Comparison of ENCODE assay signal across 12 mouse cellular contexts in genomic region chr9:21309150-21309741, GRCm38 (mm10). TPM values are rescaled to one million over a fixed set of nuclear protein-coding genes. Genes with fewer than 3 reads are reported as not detected.
DNase-seq lines count a peak whose midpoint lies in the region; ATAC-seq and TF ChIP-seq lines count a peak whose summit lies in the region.
"Had no signal": no experiment of that assay in that cellular context is flagged by ENCODE, and none has a peak within 500 bp of the region (broad histone marks: within the 10 kb centered on the region; RNA-seq: fewer than 3 reads in every experiment).

No protein-coding gene starts in this region.

- TF ChIP-seq RAD21 in CH12.LX (IDR thresholded peaks at IDR 0.05; ENCODE audit: low read depth, low read length) = no peak

- peak; percentile 55 for TF ChIP-seq POLR2A in CH12.LX (IDR thresholded peaks at IDR 0.05; ENCODE audit: low read depth, low read length)

- H3K36me3 ChIP-seq in hindbrain, embryonic 16.5 days (ENCODE audit: control insufficient read depth, insufficient read depth, low read length) = no peaks in the 10 kb centered on the region
- no peaks in the 10 kb centered on the region for H3K36me3 ChIP-seq in hindbrain, embryonic 14.5 days (replicated peaks; ENCODE audit: control insufficient read depth, insufficient read depth)
- H3K36me3 ChIP-seq in CH12.LX (replicated peaks in 1 of 2; ENCODE audit: control insufficient read depth in 1 of 2, insufficient read depth in 1 of 2, low read length in 1 of 2) = no peaks in the 10 kb centered on the region
- H3K36me3 ChIP-seq in hindbrain, embryonic 11.5 days (ENCODE audit: control insufficient read depth, insufficient read depth, low read length) = no peaks in the 10 kb centered on the region

- TF ChIP-seq CTCF in CH12.LX (conservative IDR thresholded peaks at IDR 0.05 in 1 of 2, IDR thresholded peaks at IDR 0.05 in 1 of 2; ENCODE audit: low read depth in 2 of 2, low read length in 2 of 2) = no peak

- H3K4me1 ChIP-seq in hindbrain, embryonic 16.5 days (ENCODE audit: control insufficient read depth, insufficient read depth, low read depth, low read length) = no peaks in the 10 kb centered on the region
- no peaks in the 10 kb centered on the region for H3K4me1 ChIP-seq in hindbrain, embryonic 14.5 days (replicated peaks; ENCODE audit: control insufficient read depth, insufficient read depth, low read length)
- H3K4me1 ChIP-seq in CH12.LX (ENCODE audit: control insufficient read depth in 1 of 2, insufficient read depth in 2 of 2) = peaks cover 8 to 19% of the 10 kb centered on the region in 2 experiments
- no peaks in the 10 kb centered on the region for H3K4me1 ChIP-seq in hindbrain, embryonic 11.5 days (replicated peaks; ENCODE audit: control insufficient read depth, insufficient read depth, low read length)

- in situ Hi-C loops in CH12.LX (cut with MboI; ENCODE audit: low pct_ligation_motif_present, low pct_unique_long_range_greater_than_20kb, low sequenced_read_pairs) = no loop called here

- H3K4me2 ChIP-seq in hindbrain, embryonic 16.5 days (ENCODE audit: low read length) = no peak overlapping the region
- H3K4me2 ChIP-seq in hindbrain, embryonic 14.5 days (replicated peaks) = no peak overlapping the region
- H3K4me2 ChIP-seq in CH12.LX (ENCODE audit: insufficient read depth, low read depth, poor library complexity, severe bottlenecking) = peak overlapping the region; percentile 73
- no peak overlapping the region for H3K4me2 ChIP-seq in hindbrain, embryonic 11.5 days (replicated peaks; ENCODE audit: low read depth, low read length)

- H3K27me3 ChIP-seq in hindbrain, embryonic 16.5 days (replicated peaks; ENCODE audit: control insufficient read depth, insufficient read depth, low read length) = peaks cover 3% of the 10 kb centered on the region
- H3K27me3 ChIP-seq in hindbrain, embryonic 14.5 days (ENCODE audit: control insufficient read depth, insufficient read depth, low read length) = peaks cover 19% of the 10 kb centered on the region
- no peaks in the 10 kb centered on the region for H3K27me3 ChIP-seq in CH12.LX (replicated peaks)
- peaks cover 10% of the 10 kb centered on the region for H3K27me3 ChIP-seq in hindbrain, embryonic 11.5 days (ENCODE audit: control insufficient read depth, insufficient read depth, low read length)
- H3K27me3 ChIP-seq: Patski had no signal

- H3K9ac ChIP-seq in hindbrain, embryonic 16.5 days (ENCODE audit: low read depth, low read length) = no peak overlapping the region
- no peak overlapping the region for H3K9ac ChIP-seq in hindbrain, embryonic 14.5 days
- H3K9ac ChIP-seq in CH12.LX (ENCODE audit: insufficient read depth, low read depth) = peak overlapping the region; percentile 20
- no peak overlapping the region for H3K9ac ChIP-seq in hindbrain, embryonic 11.5 days (ENCODE audit: low read depth, low read length)

- no peaks in the 10 kb centered on the region; the same call in 1 of the 2 replicates for H3K9me3 ChIP-seq in hindbrain, embryonic 16.5 days (ENCODE audit: control insufficient read depth, low read length)
- H3K9me3 ChIP-seq in hindbrain, embryonic 14.5 days (ENCODE audit: control insufficient read depth, low read length) = 0 out of 2 replicates have a peak, but pooled peaks cover 4% of the 10 kb centered on the region
- no peaks in the 10 kb centered on the region for H3K9me3 ChIP-seq in CH12.LX (replicated peaks; ENCODE audit: low read length)
- H3K9me3 ChIP-seq in hindbrain, embryonic 11.5 days (ENCODE audit: control insufficient read depth, low read length) = no peaks in the 10 kb centered on the region

- H3K79me2 ChIP-seq in CH12.LX (replicated peaks; ENCODE audit: control insufficient read depth, extremely low read depth, insufficient read depth, poor library complexity, severe bottlenecking) = no peaks in the 10 kb centered on the region

- DNase-seq in hindbrain, embryonic 14.5 days (ENCODE audit: low spot score) = no peak
- peak; percentile 81 for DNase-seq in CH12.LX (ENCODE audit: extremely low read depth)
- DNase-seq in adrenal gland, adult 2 months = no peak
- DNase-seq in adrenal gland, postnatal 14 days = no peak
- DNase-seq in hindbrain, embryonic 11.5 days (ENCODE audit: low spot score) = no peak
- DNase-seq: cerebellum, postnatal 36 days; gastrocnemius, adult 2 months; lung, adult 2 months had no signal

- WGBS in hindbrain, embryonic 16.5 days = 64% methylated on average over 15 of the region's 15 CpGs
- WGBS in hindbrain, embryonic 14.5 days = 76% methylated on average over 15 of the region's 15 CpGs
- WGBS in hindbrain, embryonic 11.5 days = 73% methylated on average over 15 of the region's 15 CpGs

- TF ChIP-seq EP300 in CH12.LX (IDR thresholded peaks at IDR 0.05; ENCODE audit: low read length) = no peak

- no peak overlapping the region for H3K4me3 ChIP-seq in hindbrain, embryonic 16.5 days (ENCODE audit: low read length)
- H3K4me3 ChIP-seq in hindbrain, embryonic 14.5 days (replicated peaks; ENCODE audit: low read length) = no peak overlapping the region
- H3K4me3 ChIP-seq in CH12.LX (replicated peaks in 1 of 3; ENCODE audit: low read depth in 2 of 3, low read length in 2 of 3, poor library complexity in 1 of 3) = peak overlapping the region in 2 of 3 experiments; percentile 43 to 48
- H3K4me3 ChIP-seq in hindbrain, embryonic 11.5 days (ENCODE audit: low read depth, low read length) = no peak overlapping the region
- H3K4me3 ChIP-seq: gastrocnemius, adult 2 months had no signal

- H3K27ac ChIP-seq in hindbrain, embryonic 16.5 days (ENCODE audit: low read depth, low read length) = no peak overlapping the region
- H3K27ac ChIP-seq in hindbrain, embryonic 14.5 days = no peak overlapping the region
- H3K27ac ChIP-seq in CH12.LX (ENCODE audit: insufficient read depth, low read depth) = peak overlapping the region; percentile 10; the same call in 1 of the 2 replicates
- H3K27ac ChIP-seq in hindbrain, embryonic 11.5 days (ENCODE audit: low read depth, low read length) = no peak overlapping the region
- H3K27ac ChIP-seq: gastrocnemius, adult 2 months had no signal

- 0 out of 2 replicates have a peak, but pooled peaks have one; percentile 26 for ATAC-seq in hindbrain, embryonic 16.5 days
- ATAC-seq in hindbrain, embryonic 14.5 days (ENCODE audit: low FRiP score) = no peak
- ATAC-seq in erythroblast, adult 5-6 weeks (replicated peaks; ENCODE audit: low FRiP score, poor library complexity, severe bottlenecking) = peak; percentile 69
- peak; percentile 83 for ATAC-seq in megakaryocyte-erythroid progenitor cell, adult 5-6 weeks (replicated peaks; ENCODE audit: low FRiP score, low TSS enrichment, poor library complexity, severe bottlenecking)
- no peak for ATAC-seq in hindbrain, embryonic 11.5 days (ENCODE audit: low FRiP score)
- ATAC-seq: Patski had no signal

- dilution Hi-C loops in CH12.LX (cut with MboI; ENCODE audit: extremely low pct_ligation_motif_present, extremely low pct_unique_long_range_greater_than_20kb, low sequenced_read_pairs) = no loop called here

RNA-seq across cellular contexts. Expression of gene Ap1m2, which starts 2.9 kb away (rescaled TPM):
- 2.8 and 2.9 TPM in 2 replicates for polyA plus RNA-seq in hindbrain, embryonic 16.5 days (2015; fragmentation: Nextera tagmentation; extraction: Ambion mirVana)
- 1.8 and 2.2 TPM in 2 replicates for polyA plus RNA-seq in hindbrain, embryonic 14.5 days (2014; fragmentation: Nextera tagmentation; extraction: Ambion mirVana)
- total RNA-seq in CH12.LX (2012; rRNA removed) (1.4 and 2.6 TPM in 2 replicates), CH12.LX (2014; rRNA removed) (0.51 TPM in 2 replicates)
- 0.29 and 0.51 TPM in 2 replicates for polyA plus RNA-seq in CH12.LX (2012; ENCODE audit: insufficient read length, low read depth)
- total RNA-seq in erythroblast, adult 5-6 weeks (2015; ENCODE audit: low replicate concordance) = 0.58 TPM in 1 of 2 replicates, not detected in the other
- not detected in 2 replicates for total RNA-seq in erythroblast, adult 5-6 weeks (2017; ENCODE audit: low replicate concordance)
- total RNA-seq in megakaryocyte-erythroid progenitor cell, adult 5-6 weeks (2014; fragmentation: Nextera tagmentation) = 0.42 TPM in 1 of 2 replicates, not detected in the other
- not detected in 2 replicates for total RNA-seq in megakaryocyte-erythroid progenitor cell, adult 5-6 weeks (2017)
- not detected for total RNA-seq in adrenal gland, adult 2 months (2021)
- not detected in 2 replicates for polyA plus RNA-seq in adrenal gland, adult 2 months (2012; rRNA removed)
- not detected in 2 replicates for total RNA-seq in adrenal gland, postnatal 14 days (2021)
- polyA plus RNA-seq in hindbrain, embryonic 11.5 days (2014; fragmentation: Nextera tagmentation; extraction: Ambion mirVana) = 3.4 and 5.0 TPM in 2 replicates
- total RNA-seq: gastrocnemius, adult 2 months had no signal
- polyA plus RNA-seq: Patski had no signal

RNA-seq across cellular contexts. Expression of gene Slc44a2, which starts 11.3 kb away (rescaled TPM):
- 63.9 and 78.0 TPM in 2 replicates for polyA plus RNA-seq in hindbrain, embryonic 16.5 days (2015; fragmentation: Nextera tagmentation; extraction: Ambion mirVana)
- 58.4 and 62.3 TPM in 2 replicates for polyA plus RNA-seq in hindbrain, embryonic 14.5 days (2014; fragmentation: Nextera tagmentation; extraction: Ambion mirVana)
- total RNA-seq in CH12.LX (2012; rRNA removed) = 27.4 and 36.5 TPM in 2 replicates
- 22.1 and 26.1 TPM in 2 replicates for total RNA-seq in CH12.LX (2014; rRNA removed)
- 52.5 and 62.9 TPM in 2 replicates for polyA plus RNA-seq in CH12.LX (2012; ENCODE audit: insufficient read length, low read depth)
- total RNA-seq in erythroblast, adult 5-6 weeks (2015; ENCODE audit: low replicate concordance) = 10.6 and 17.1 TPM in 2 replicates
- total RNA-seq in erythroblast, adult 5-6 weeks (2017; ENCODE audit: low replicate concordance) = 11.7 and 14.5 TPM in 2 replicates
- 25.8 and 30.7 TPM in 2 replicates for total RNA-seq in megakaryocyte-erythroid progenitor cell, adult 5-6 weeks (2014; fragmentation: Nextera tagmentation)
- total RNA-seq in megakaryocyte-erythroid progenitor cell, adult 5-6 weeks (2017) = 22.6 and 23.7 TPM in 2 replicates
- total RNA-seq in adrenal gland, adult 2 months (2021) = 10 to 100 TPM; 30.9 to 56.0 TPM
- polyA plus RNA-seq in adrenal gland, adult 2 months (2012; rRNA removed) = 27.1 and 27.2 TPM in 2 replicates
- 40.4 and 56.5 TPM in 2 replicates for total RNA-seq in adrenal gland, postnatal 14 days (2021)
- 60.4 and 66.4 TPM in 2 replicates for polyA plus RNA-seq in hindbrain, embryonic 11.5 days (2014; fragmentation: Nextera tagmentation; extraction: Ambion mirVana)

RNA-seq across cellular contexts. Expression of gene Cdkn2d, which starts 18.0 kb away (rescaled TPM):
- polyA plus RNA-seq in hindbrain, embryonic 16.5 days (2015; fragmentation: Nextera tagmentation; extraction: Ambion mirVana) = 121 and 138 TPM in 2 replicates
- polyA plus RNA-seq in hindbrain, embryonic 14.5 days (2014; fragmentation: Nextera tagmentation; extraction: Ambion mirVana) = 107 and 112 TPM in 2 replicates
- 9.7 and 12.6 TPM in 2 replicates for total RNA-seq in CH12.LX (2012; rRNA removed)
- 7.1 and 7.3 TPM in 2 replicates for total RNA-seq in CH12.LX (2014; rRNA removed)
- polyA plus RNA-seq in CH12.LX (2012; ENCODE audit: insufficient read length, low read depth) = 2.2 and 2.9 TPM in 2 replicates
- total RNA-seq in erythroblast, adult 5-6 weeks (2015; ENCODE audit: low replicate concordance) = 29.4 and 40.1 TPM in 2 replicates
- 15.9 and 25.5 TPM in 2 replicates for total RNA-seq in erythroblast, adult 5-6 weeks (2017; ENCODE audit: low replicate concordance)
- total RNA-seq in megakaryocyte-erythroid progenitor cell, adult 5-6 weeks (2014; fragmentation: Nextera tagmentation) = 5.7 and 7.4 TPM in 2 replicates
- total RNA-seq in megakaryocyte-erythroid progenitor cell, adult 5-6 weeks (2017) = 8.5 and 11.3 TPM in 2 replicates
- 10 to 100 TPM in 1 of 2 experiments, 1 to 10 TPM in 1; 6.0 to 20.3 TPM for total RNA-seq in adrenal gland, adult 2 months (2021)
- polyA plus RNA-seq in adrenal gland, adult 2 months (2012; rRNA removed) = 36.0 and 42.9 TPM in 2 replicates
- 17.9 and 22.5 TPM in 2 replicates for total RNA-seq in adrenal gland, postnatal 14 days (2021)
- 80.3 and 83.2 TPM in 2 replicates for polyA plus RNA-seq in hindbrain, embryonic 11.5 days (2014; fragmentation: Nextera tagmentation; extraction: Ambion mirVana)

RNA-seq across cellular contexts. Expression of gene Kri1, which starts 21.5 kb away (rescaled TPM):
- 14.5 and 16.8 TPM in 2 replicates for polyA plus RNA-seq in hindbrain, embryonic 16.5 days (2015; fragmentation: Nextera tagmentation; extraction: Ambion mirVana)
- 11.2 and 15.6 TPM in 2 replicates for polyA plus RNA-seq in hindbrain, embryonic 14.5 days (2014; fragmentation: Nextera tagmentation; extraction: Ambion mirVana)
- total RNA-seq in CH12.LX (2012; rRNA removed) = 55.5 and 62.6 TPM in 2 replicates
- 28.8 and 29.0 TPM in 2 replicates for total RNA-seq in CH12.LX (2014; rRNA removed)
- 57.1 and 64.9 TPM in 2 replicates for polyA plus RNA-seq in CH12.LX (2012; ENCODE audit: insufficient read length, low read depth)
- 14.0 and 26.7 TPM in 2 replicates for total RNA-seq in erythroblast, adult 5-6 weeks (2015; ENCODE audit: low replicate concordance)
- 16.7 and 22.3 TPM in 2 replicates for total RNA-seq in erythroblast, adult 5-6 weeks (2017; ENCODE audit: low replicate concordance)
- total RNA-seq in megakaryocyte-erythroid progenitor cell, adult 5-6 weeks (2014; fragmentation: Nextera tagmentation) = 50.7 and 81.7 TPM in 2 replicates
- total RNA-seq in megakaryocyte-erythroid progenitor cell, adult 5-6 weeks (2017) = 55.3 and 86.3 TPM in 2 replicates
- total RNA-seq in adrenal gland, adult 2 months (2021) = 10 to 100 TPM; 27.3 to 38.5 TPM
- polyA plus RNA-seq in adrenal gland, adult 2 months (2012; rRNA removed) = 11.7 and 14.4 TPM in 2 replicates
- total RNA-seq in adrenal gland, postnatal 14 days (2021) = 27.2 and 36.8 TPM in 2 replicates
- 13.5 and 15.9 TPM in 2 replicates for polyA plus RNA-seq in hindbrain, embryonic 11.5 days (2014; fragmentation: Nextera tagmentation; extraction: Ambion mirVana)

RNA-seq across cellular contexts. Expression of gene Atg4d, which starts 44.2 kb away (rescaled TPM):
- polyA plus RNA-seq in hindbrain, embryonic 16.5 days (2015; fragmentation: Nextera tagmentation; extraction: Ambion mirVana) = 52.6 and 52.8 TPM in 2 replicates
- polyA plus RNA-seq in hindbrain, embryonic 14.5 days (2014; fragmentation: Nextera tagmentation; extraction: Ambion mirVana) = 38.1 and 46.9 TPM in 2 replicates
- total RNA-seq in CH12.LX (2012; rRNA removed) = 13.5 and 14.3 TPM in 2 replicates
- total RNA-seq in CH12.LX (2014; rRNA removed) = 10.3 and 10.9 TPM in 2 replicates
- polyA plus RNA-seq in CH12.LX (2012; ENCODE audit: insufficient read length, low read depth) = 7.7 and 9.4 TPM in 2 replicates
- total RNA-seq in erythroblast, adult 5-6 weeks (2015; ENCODE audit: low replicate concordance) = 11.9 TPM in 2 replicates
- 31.9 and 59.8 TPM in 2 replicates for total RNA-seq in erythroblast, adult 5-6 weeks (2017; ENCODE audit: low replicate concordance)
- total RNA-seq in megakaryocyte-erythroid progenitor cell, adult 5-6 weeks (2014; fragmentation: Nextera tagmentation) = 8.9 and 13.9 TPM in 2 replicates
- total RNA-seq in megakaryocyte-erythroid progenitor cell, adult 5-6 weeks (2017) = 11.9 and 25.7 TPM in 2 replicates
- total RNA-seq in adrenal gland, adult 2 months (2021) = 10 to 100 TPM; 25.9 to 47.0 TPM
- 36.2 and 42.9 TPM in 2 replicates for polyA plus RNA-seq in adrenal gland, adult 2 months (2012; rRNA removed)
- total RNA-seq in adrenal gland, postnatal 14 days (2021) = 45.9 and 46.9 TPM in 2 replicates
- 45.3 and 50.6 TPM in 2 replicates for polyA plus RNA-seq in hindbrain, embryonic 11.5 days (2014; fragmentation: Nextera tagmentation; extraction: Ambion mirVana)

Comparison
In these comparisons a context has a peak if more than half of its experiments do, and no peak if none do; other contexts are left out.
1. ATAC-seq: peak in hindbrain, embryonic 16.5 days (single experiment), erythroblast, adult 5-6 weeks (single experiment) and megakaryocyte-erythroid progenitor cell, adult 5-6 weeks (single experiment); none in hindbrain, embryonic 14.5 days (single experiment) and hindbrain, embryonic 11.5 days (single experiment).
2. H3K4me3 ChIP-seq: peak in CH12.LX (2 of 3); none in hindbrain, embryonic 16.5 days (single experiment), hindbrain, embryonic 14.5 days (single experiment) and hindbrain, embryonic 11.5 days (single experiment).